Mouse (Mus musculus) midbrain, embryonic 11.5 days (tissue): ENCODE measurements around the gene Zfp791. TPM values are rescaled to one million over a fixed set of nuclear protein-coding genes. Genes with fewer than 3 reads are reported as not detected.

Experiments
- ATAC-seq: fragments of 200-750 bp; cut with Nextera tagmentation; 2 replicates; pipeline ENCODE4 v1.8.0; 2017; ENCODE audit warnings: moderate TSS enrichment, moderate library complexity; ENCODE audit not compliant: low FRiP score
- DNase-seq: peaks from one replicate; pipeline ENCODE4 v3.0.0; 2015; ENCODE audit warnings: low spot score; ENCODE audit errors: missing footprints
- H3K27ac ChIP-seq: fragments of 300-500 bp; sonication (generic); 2 replicates; pipeline ENCODE4 v1.5.1; 2014; ENCODE audit warnings: low read depth, low read length
- H3K27me3 ChIP-seq: fragments of 300-500 bp; sonication (generic); 2 replicates; pipeline ENCODE4 v1.6.1; 2014; ENCODE audit warnings: mild to moderate bottlenecking, low read length, moderate library complexity, mixed read lengths; ENCODE audit not compliant: control insufficient read depth, insufficient read depth
- H3K36me3 ChIP-seq: fragments of 300-500 bp; sonication (generic); 2 replicates; pipeline ENCODE4 v1.6.1; 2014; ENCODE audit warnings: mild to moderate bottlenecking, low read length, moderate library complexity, mixed read lengths; ENCODE audit not compliant: control insufficient read depth, insufficient read depth
- H3K4me1 ChIP-seq: fragments of 300-500 bp; sonication (generic); 2 replicates; pipeline ENCODE4 v1.6.1; 2014; ENCODE audit warnings: low read length; ENCODE audit not compliant: control insufficient read depth, insufficient read depth
- H3K4me2 ChIP-seq: fragments of 300-500 bp; sonication (generic); 2 replicates; pipeline ENCODE4 v1.6.1; 2014; ENCODE audit warnings: mild to moderate bottlenecking, moderate library complexity
- H3K4me3 ChIP-seq: fragments of 300-500 bp; sonication (generic); 2 replicates; pipeline ENCODE4 v1.5.1; 2014; ENCODE audit warnings: low read depth, low read length
- H3K9ac ChIP-seq: fragments of 300-500 bp; sonication (generic); 2 replicates; pipeline ENCODE4 v1.6.1; 2014; ENCODE audit warnings: low read length
- H3K9me3 ChIP-seq: fragments of 300-500 bp; sonication (generic); 2 replicates; pipeline ENCODE4 v1.6.1; 2016; ENCODE audit warnings: low read length; ENCODE audit not compliant: control insufficient read depth
- WGBS: fragments of 180-500 bp; shearing (Covaris S2); extraction: QIAGEN DNeasy Blood & Tissue Kit; methylation state at CpG from one replicate; pipeline ENCODE4 v1.1.7; 2014; 5-methylcytosine and 5-hydroxymethylcytosine counted together
- polyA plus RNA-seq: library from polyadenylated mRNA; unstranded; fragments of >200 nt; fragmentation: Nextera tagmentation; extraction: Ambion mirVana; gene quantifications from 2 replicates; pipeline ENCODE4 v1.2.1, GENCODE M21; 2014

The Zfp791 gene
- polyA plus RNA-seq, 1 experiment from 2014 or later = 1.5 TPM

DNA sequence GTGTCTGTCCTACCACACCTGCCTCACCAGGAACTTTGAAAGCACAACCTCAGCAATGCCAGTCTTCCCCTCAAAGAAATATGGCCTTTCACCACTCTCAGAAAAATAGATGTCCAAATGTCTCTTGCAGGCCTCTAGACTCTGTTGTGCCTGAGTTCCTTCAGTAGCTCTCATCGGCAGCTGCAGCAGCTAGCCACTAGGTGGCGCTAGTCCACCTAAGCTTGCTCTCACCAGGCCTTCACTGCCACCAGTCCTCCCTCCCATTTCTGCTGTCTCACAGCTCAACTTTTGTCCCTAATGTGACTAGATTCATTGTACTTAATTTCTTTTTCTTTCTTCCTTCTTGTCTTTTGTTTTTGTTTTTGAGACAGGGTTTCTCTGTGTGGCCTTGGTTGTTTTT is 45.9 kb downstream of the Zfp791 start:
- H3K36me3 ChIP-seq = peaks cover 16% of the 10 kb centered on the region
- no peak for ATAC-seq
- H3K4me2 ChIP-seq = no peak overlapping the region
- DNase-seq = peak; percentile 97
- H3K27ac ChIP-seq = no peak overlapping the region
- H3K9me3 ChIP-seq = no peaks in the 10 kb centered on the region
- 0% methylated on average over 2 of the region's 2 CpGs for WGBS
- H3K4me1 ChIP-seq = peaks cover 16% of the 10 kb centered on the region
- H3K4me3 ChIP-seq = no peak overlapping the region
- H3K27me3 ChIP-seq = no peaks in the 10 kb centered on the region
- no peak overlapping the region for H3K9ac ChIP-seq

DNA sequence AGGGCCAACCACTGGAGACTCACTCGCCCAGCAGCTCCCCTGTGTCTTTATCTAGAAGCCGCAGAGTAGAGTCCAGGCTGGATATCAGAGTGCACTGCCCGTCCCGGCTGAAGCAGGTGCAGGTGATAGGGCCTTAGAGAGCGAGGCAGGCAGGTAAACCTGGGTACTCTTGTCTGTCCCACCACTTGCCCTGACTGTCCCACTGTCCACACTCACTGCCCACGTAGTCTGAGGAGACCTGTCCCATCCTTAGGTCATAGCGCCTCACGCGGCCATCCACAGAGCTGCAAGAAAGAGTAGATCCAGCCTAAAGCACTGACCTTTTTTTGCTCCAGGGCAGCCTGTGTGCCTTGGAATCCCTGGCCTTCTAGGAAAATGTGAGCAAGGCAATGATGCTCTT is 46.9 kb downstream of the Zfp791 start:
- Histone ChIP-seq H3K27ac (no peak overlapping the region), H3K9ac (no peak overlapping the region), H3K9me3 (no peaks in the 10 kb centered on the region), H3K27me3 (no peaks in the 10 kb centered on the region), H3K4me1 (peaks cover 16% of the 10 kb centered on the region), H3K4me2 (no peak overlapping the region), H3K4me3 (no peak overlapping the region), H3K36me3 (peaks cover 16% of the 10 kb centered on the region)
- WGBS = 81% methylated on average over 9 of the region's 9 CpGs
- DNase-seq = peak; percentile 88
- ATAC-seq = no peak

DNA sequence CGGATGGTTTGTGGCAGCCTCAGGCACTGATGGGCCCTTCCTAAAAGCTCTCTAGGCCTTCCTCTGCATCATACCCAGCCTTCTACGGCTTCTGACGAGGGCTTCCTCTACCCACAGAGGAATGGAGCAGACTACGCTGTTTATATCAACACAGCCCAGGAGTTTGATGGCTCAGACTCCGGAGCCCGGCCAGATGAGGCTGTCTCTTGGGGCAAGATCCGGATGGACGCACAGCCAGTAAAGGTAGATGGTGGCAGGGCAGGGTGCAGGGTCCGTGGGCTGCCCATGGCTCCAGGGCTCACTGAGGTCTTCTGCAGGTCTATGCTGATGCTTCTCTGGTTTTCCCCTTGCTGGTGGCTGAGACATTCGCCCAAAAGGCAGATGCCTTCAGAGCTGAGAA is 48.3 kb downstream of the Zfp791 start:
- 94% methylated on average over 10 of the region's 10 CpGs for WGBS
- Histone ChIP-seq H3K4me3 (no peak overlapping the region), H3K9me3 (no peaks in the 10 kb centered on the region), H3K9ac (no peak overlapping the region), H3K27me3 (no peaks in the 10 kb centered on the region), H3K27ac (no peak overlapping the region), H3K4me2 (no peak overlapping the region), H3K36me3 (peaks cover 16% of the 10 kb centered on the region), H3K4me1 (peaks cover 11% of the 10 kb centered on the region)
- ATAC-seq (no peak), DNase-seq (peak; percentile 33)

DNA sequence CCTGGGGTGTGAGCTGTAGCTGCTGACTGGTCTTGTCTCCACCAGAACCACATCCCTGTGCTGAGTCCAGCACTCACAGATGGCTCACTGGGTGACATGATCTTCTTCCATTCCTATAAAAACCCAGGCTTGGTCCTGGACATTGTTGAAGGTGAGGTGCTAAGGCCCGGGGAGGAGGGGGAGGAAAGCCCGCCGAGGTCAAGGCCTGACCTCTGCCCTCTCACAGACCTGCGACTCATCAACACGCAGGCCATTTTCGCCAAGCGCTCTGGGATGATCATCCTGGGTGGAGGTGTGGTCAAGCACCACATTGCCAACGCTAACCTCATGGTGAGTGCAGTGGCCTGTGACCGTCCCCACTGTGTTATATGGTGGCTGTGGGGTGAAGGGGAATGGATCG is 48.7 kb downstream of the Zfp791 start:
- Histone ChIP-seq H3K27me3 (no peaks in the 10 kb centered on the region), H3K4me3 (no peak overlapping the region), H3K9ac (no peak overlapping the region), H3K9me3 (no peaks in the 10 kb centered on the region), H3K4me2 (no peak overlapping the region), H3K27ac (no peak overlapping the region), H3K4me1 (peaks cover 8% of the 10 kb centered on the region), H3K36me3 (peaks cover 16% of the 10 kb centered on the region)
- DNase-seq (peak; percentile 77), ATAC-seq (no peak)
- WGBS = 82% methylated on average over 10 of the region's 10 CpGs

DNA sequence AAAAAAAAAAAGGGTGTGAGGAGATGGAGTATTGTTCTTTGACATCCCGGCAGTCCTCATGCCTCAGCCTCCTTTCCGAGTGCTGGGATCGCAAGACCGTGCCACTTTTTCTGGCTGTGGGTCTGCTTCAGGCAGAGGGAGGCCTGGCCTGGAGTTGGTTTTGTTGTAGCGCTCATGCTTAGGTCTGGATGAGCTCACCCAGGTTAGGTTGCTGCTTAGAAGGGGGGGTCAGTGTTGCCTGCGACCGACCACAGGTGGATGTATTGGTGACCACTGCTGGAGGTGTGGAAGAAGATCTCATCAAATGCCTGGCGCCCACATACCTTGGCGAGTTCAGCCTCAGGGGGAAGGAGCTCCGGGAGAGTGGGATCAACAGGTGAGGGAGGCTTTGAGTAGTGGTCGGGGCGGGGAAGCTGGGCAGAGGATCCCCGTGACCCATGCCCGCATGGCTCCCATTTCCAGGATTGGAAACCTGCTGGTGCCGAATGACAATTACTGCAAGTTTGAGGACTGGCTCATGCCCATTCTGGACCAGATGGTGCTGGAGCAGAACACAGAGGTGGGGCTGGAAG is 49.8 kb downstream of the Zfp791 start:
- Histone ChIP-seq H3K4me3 (no peak overlapping the region), H3K4me2 (no peak overlapping the region)
- ATAC-seq = no peak

DNA sequence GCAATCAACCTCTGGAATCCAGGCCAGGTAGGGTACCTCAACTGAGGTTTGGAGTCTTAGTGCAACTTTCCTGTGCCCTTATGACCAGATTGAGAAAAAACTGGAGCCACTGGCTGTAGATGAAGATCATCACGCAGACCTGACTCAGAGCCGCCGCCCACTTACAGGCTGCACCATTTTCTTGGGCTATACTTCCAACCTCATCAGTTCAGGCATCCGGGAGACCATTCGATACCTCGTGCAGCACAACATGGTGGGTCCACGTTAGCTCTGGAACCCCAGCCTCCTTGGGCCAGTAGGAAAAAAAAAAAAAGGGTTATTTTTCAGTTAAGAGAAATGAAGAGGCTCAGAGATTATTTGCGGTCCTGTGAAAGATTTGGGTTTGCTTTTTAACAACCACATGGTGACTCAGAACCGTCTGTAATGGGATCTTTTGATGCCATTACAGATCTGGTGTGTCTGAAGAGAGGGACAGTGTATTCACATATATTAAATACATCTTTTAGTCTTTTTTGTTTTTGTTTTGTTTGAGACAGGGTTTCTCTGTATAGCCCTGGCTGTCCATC is 50.4 kb downstream of the Zfp791 start:
- peaks cover 16% of the 10 kb centered on the region for H3K36me3 ChIP-seq
- peaks cover 8% of the 10 kb centered on the region for H3K4me1 ChIP-seq
- ATAC-seq (peak; percentile 12; the same call in 1 of the 2 replicates), DNase-seq (peak; percentile 72)
- H3K4me2 ChIP-seq = peak overlapping the region; percentile 55
- 41% methylated on average over 9 of the region's 9 CpGs for WGBS
- H3K27ac ChIP-seq = no peak overlapping the region
- no peaks in the 10 kb centered on the region for H3K9me3 ChIP-seq
- H3K9ac ChIP-seq = peak overlapping the region; percentile 87
- no peaks in the 10 kb centered on the region for H3K27me3 ChIP-seq
- H3K4me3 ChIP-seq = peak overlapping the region; percentile 93

More for the DNA sequence above, 49.8 kb downstream of the Zfp791 start:
- Histone ChIP-seq H3K4me1 (peaks cover 8% of the 10 kb centered on the region), H3K27me3 (no peaks in the 10 kb centered on the region), H3K36me3 (peaks cover 16% of the 10 kb centered on the region), H3K9me3 (no peaks in the 10 kb centered on the region), H3K27ac (no peak overlapping the region), H3K9ac (no peak overlapping the region)
- peak; percentile 79 for DNase-seq
- 91% methylated on average over 15 of the region's 15 CpGs for WGBS

DNA sequence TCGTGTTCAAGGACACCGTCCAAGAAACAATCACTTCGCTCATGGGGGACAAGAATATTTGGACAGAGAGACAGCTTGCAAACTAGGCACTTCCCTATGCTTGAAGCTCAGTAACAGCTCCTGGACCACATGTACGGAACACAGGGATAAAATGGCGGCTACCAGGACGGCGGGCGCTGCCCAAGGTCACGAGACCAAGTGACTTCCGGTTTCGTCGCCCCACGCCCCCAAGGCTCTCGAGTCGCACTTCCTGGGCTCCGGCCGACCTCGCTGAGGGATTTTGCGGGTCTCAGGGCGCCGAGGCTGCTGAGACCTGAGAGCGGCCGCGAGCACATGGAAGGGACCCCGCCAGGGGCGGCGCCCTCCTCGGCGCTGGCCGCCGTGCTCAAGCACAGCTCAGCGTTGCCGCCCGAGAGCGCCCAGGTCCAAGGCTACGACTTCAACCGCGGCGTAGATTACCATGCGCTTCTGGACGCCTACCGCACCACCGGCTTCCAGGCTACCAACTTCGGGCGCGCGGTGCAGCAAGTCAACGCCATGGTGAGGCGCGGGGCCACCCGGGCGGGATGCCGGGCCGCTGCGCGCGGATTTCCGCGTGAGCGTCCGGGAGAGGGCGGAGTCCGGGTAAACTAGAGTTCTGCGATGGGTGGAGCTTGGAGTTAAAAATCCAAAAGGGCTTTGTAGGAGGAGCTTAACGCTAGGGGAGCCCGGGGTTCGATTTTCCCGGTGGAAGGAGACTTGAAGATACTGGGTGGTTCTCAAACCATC is 51.2 kb downstream of the Zfp791 start, which contains the start of gene Dhps:
Gene Dhps (plus strand): TSS at position 244 of the 768 bp plus-strand sequence.
- H3K9ac ChIP-seq = peak within 1 kb of the TSS; percentile 87
- peak within 1 kb of the TSS; percentile 55 for H3K4me2 ChIP-seq
- H3K4me3 ChIP-seq = peak within 1 kb of the TSS; percentile 93
- no peaks in the 10 kb centered on the region for H3K9me3 ChIP-seq
- H3K4me1 ChIP-seq = peaks cover 8% of the 10 kb centered on the region
- ATAC-seq (peak; percentile 92), DNase-seq (peak; percentile 96)
- H3K27me3 ChIP-seq = no peaks in the 10 kb centered on the region
- under 1% methylated on average over 68 of the region's 68 CpGs for WGBS
- H3K27ac ChIP-seq = peak within 1 kb of the TSS; percentile 86
- H3K36me3 ChIP-seq = peaks cover 16% of the 10 kb centered on the region

DNA sequence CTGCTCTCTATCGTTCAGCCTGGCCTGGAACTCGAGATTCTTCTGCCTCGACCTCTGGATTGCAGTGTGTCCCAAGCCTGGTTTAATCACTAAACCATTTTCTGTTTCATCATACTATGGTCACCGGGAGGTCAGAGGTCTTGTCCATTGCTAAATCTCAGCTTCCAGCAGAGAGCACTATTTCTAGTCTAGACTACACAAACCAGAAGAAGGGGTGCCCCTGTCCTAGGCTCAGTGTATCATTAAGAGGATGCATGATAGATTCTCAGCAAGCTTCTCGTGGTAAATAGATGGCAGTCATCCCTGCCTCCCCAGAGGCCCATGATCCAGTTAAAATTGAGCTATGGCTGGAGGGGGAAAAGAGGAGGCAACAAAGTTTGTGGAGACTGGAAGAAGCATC is 51.9 kb downstream of the Zfp791 start:
- Histone ChIP-seq H3K27me3 (no peaks in the 10 kb centered on the region), H3K36me3 (peaks cover 13% of the 10 kb centered on the region), H3K4me2 (peak overlapping the region; percentile 55), H3K9me3 (no peaks in the 10 kb centered on the region), H3K9ac (peak overlapping the region; percentile 87; the same call in 1 of the 2 replicates), H3K27ac (peak overlapping the region; percentile 86; the same call in 1 of the 2 replicates), H3K4me1 (peaks cover 8% of the 10 kb centered on the region), H3K4me3 (peak overlapping the region; percentile 93)
- WGBS = 91% methylated on average over 5 of the region's 5 CpGs
- no peak for ATAC-seq
- DNase-seq = peak; percentile 91

DNA sequence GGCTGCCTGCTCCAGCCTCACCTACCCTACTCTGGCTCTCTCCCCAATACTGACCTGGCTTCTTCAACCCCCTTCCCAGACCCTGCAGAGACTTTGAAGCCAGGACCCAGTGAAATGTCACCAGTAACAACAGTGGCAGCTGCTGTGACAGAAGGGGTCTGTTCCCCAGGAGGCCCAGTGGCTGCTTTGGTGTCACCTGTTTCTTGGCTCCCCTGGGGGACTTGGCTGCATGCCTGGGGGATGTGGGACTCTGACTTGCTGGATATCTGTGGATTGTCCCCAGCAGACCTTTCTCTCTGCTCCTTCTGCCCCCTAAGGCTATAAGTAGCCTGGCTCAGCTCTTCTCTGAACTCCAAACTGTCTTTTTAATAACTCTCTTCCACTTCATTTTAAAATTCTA is 54.9 kb downstream of the Zfp791 start, which contains the start of gene Gm5741:
Gene Gm5741 (minus strand): TSS at position 1 of the 400 bp plus-strand sequence.
- no peak within 1 kb of the TSS for H3K4me3 ChIP-seq
- no peaks in the 10 kb centered on the region for H3K36me3 ChIP-seq
- no peak within 1 kb of the TSS for H3K4me2 ChIP-seq
- no peaks in the 10 kb centered on the region for H3K9me3 ChIP-seq
- H3K27ac ChIP-seq = no peak within 1 kb of the TSS
- DNase-seq (no peak), ATAC-seq (no peak)
- peaks cover 6% of the 10 kb centered on the region for H3K4me1 ChIP-seq
- H3K9ac ChIP-seq = no peak within 1 kb of the TSS
- H3K27me3 ChIP-seq = no peaks in the 10 kb centered on the region
